Mouse (Mus musculus) midbrain, embryonic 14.5 days (tissue): ENCODE data around the gene Olfr517. TPM values are rescaled to one million over a fixed set of nuclear protein-coding genes. Genes with fewer than 3 reads are reported as not detected.

Source experiments
- ATAC-seq: fragments of 200-750 bp; cut with Nextera tagmentation; 2 replicates; pipeline ENCODE4 v1.8.0; 2017; ENCODE audit warnings: moderate number of reproducible peaks, moderate library complexity; ENCODE audit not compliant: low FRiP score, low TSS enrichment
- DNase-seq: peaks from one replicate; pipeline ENCODE4 v3.0.0-alpha.2; 2015
- H3K27ac ChIP-seq: fragments of 300-500 bp; sonication (generic); replicated peaks from 2 replicates; pipeline ENCODE4 v1.5.1; 2014; ENCODE audit warnings: mild to moderate bottlenecking, low read depth, low read length, moderate library complexity
- H3K27me3 ChIP-seq: fragments of 300-500 bp; sonication (generic); 2 replicates; pipeline ENCODE4 v1.6.1; 2014; ENCODE audit warnings: low read length, control low read depth, mixed read lengths; ENCODE audit not compliant: control insufficient read depth, insufficient read depth
- H3K36me3 ChIP-seq: fragments of 300-500 bp; sonication (generic); 2 replicates; pipeline ENCODE4 v1.6.1; 2014; ENCODE audit warnings: low read length, control low read depth; ENCODE audit not compliant: control insufficient read depth, insufficient read depth
- H3K4me1 ChIP-seq: fragments of 300-500 bp; sonication (generic); 2 replicates; pipeline ENCODE4 v1.6.1; 2014; ENCODE audit warnings: mild to moderate bottlenecking, antibody characterized with exemption, low read length, control low read depth; ENCODE audit not compliant: control insufficient read depth, insufficient read depth
- H3K4me2 ChIP-seq: fragments of 300-500 bp; sonication (generic); 2 replicates; pipeline ENCODE4 v1.6.1; 2014; ENCODE audit warnings: mild to moderate bottlenecking, low read length, moderate library complexity
- H3K4me3 ChIP-seq: fragments of 300-500 bp; sonication (generic); replicated peaks from 2 replicates; pipeline ENCODE4 v1.5.1; 2014; ENCODE audit warnings: low read depth, low read length
- H3K9ac ChIP-seq: fragments of 300-500 bp; sonication (generic); replicated peaks from 2 replicates; pipeline ENCODE4 v1.6.1; 2014; ENCODE audit warnings: mild to moderate bottlenecking, low read length, moderate library complexity
- H3K9me3 ChIP-seq: fragments of 300-500 bp; sonication (generic); 2 replicates; pipeline ENCODE4 v1.6.1; 2016; ENCODE audit warnings: low read length, control low read depth, mixed read lengths; ENCODE audit not compliant: control insufficient read depth
- WGBS: fragments of 180-500 bp; shearing (Covaris S2); extraction: QIAGEN DNeasy Blood & Tissue Kit; methylation state at CpG from one replicate; pipeline ENCODE4 v1.1.7; 2014; 5-methylcytosine and 5-hydroxymethylcytosine counted together
- polyA plus RNA-seq: library from polyadenylated mRNA; unstranded; fragments of >200 nt; fragmentation: Nextera tagmentation; extraction: Ambion mirVana; gene quantifications from 2 replicates; pipeline ENCODE4 v1.2.1, GENCODE M21; 2014

Olfr517 gene
- not detected in 2 replicates for polyA plus RNA-seq

GRCm38 (mm10) chr7:108872279-108872678, at the start of gene Olfr517:
Gene Olfr517, minus strand, starts transcription at chr7:108872379.
- Histone ChIP-seq H3K4me3 (no peak within 1 kb of the TSS), H3K36me3 (no peaks in the 10 kb centered on the region), H3K9ac (no peak within 1 kb of the TSS), H3K9me3 (no peaks in the 10 kb centered on the region), H3K4me1 (no peaks in the 10 kb centered on the region), H3K4me2 (no peak within 1 kb of the TSS), H3K27ac (no peak within 1 kb of the TSS), H3K27me3 (no peaks in the 10 kb centered on the region)
- ATAC-seq: no peak
- DNase-seq: no peak
- WGBS: 63% methylated on average over 2 of the region's 2 CpGs

DNA sequence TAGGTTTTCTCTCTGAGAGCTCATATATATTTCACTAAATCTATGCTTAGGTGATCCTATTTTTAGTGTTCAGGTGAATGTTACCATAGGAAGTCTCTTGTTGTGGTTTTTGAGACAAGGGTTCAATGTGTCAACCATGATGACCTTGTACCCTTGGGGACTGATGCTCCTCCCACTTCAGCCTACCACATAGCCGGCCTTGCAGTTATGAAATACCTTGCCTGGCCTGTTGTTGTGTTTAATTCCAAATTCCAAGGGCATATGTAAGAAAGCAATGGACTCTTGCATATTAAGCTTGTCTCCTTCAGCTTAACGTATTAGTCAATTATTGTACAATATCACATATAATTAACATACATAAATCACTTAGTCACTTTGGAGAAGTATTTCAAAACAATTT, 31.8 kb upstream of the Olfr517 start:
- Histone ChIP-seq H3K4me3 (no peak overlapping the region), H3K27me3 (no peaks in the 10 kb centered on the region), H3K36me3 (no peaks in the 10 kb centered on the region), H3K27ac (no peak overlapping the region), H3K9me3 (no peaks in the 10 kb centered on the region), H3K4me1 (no peaks in the 10 kb centered on the region), H3K4me2 (no peak overlapping the region), H3K9ac (no peak overlapping the region)
- ATAC-seq (no peak), DNase-seq (no peak)
- WGBS: 87% methylated on average over 2 of the region's 2 CpGs

DNA sequence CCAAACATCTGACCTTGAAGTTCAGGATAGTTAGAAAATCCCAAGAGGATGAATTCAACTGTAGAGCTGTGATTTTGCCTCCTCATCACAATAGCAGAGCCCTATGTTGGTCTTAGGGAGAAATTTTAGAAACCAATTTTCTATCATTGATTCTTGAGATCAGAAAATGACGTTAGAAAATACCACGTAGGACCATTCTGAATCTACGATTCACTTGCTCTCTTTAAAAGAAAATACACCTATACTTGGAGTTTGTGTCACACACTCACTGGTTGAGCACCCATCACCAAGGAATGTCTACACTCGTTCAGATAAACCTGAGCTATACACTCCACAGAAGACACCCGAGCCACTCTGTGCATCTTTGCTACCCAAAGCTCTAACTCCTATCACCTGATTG, 22.1 kb upstream of the Olfr517 start, which contains the start of gene Olfr519:
Gene Olfr519, minus strand, starts transcription at position 101 of the 400 bp plus-strand sequence.
- H3K4me1 ChIP-seq: no peaks in the 10 kb centered on the region
- H3K27me3 ChIP-seq: no peaks in the 10 kb centered on the region
- no peaks in the 10 kb centered on the region for H3K9me3 ChIP-seq
- H3K4me2 ChIP-seq: no peak within 1 kb of the TSS
- WGBS: 88% methylated on average over 5 of the region's 5 CpGs
- no peaks in the 10 kb centered on the region for H3K36me3 ChIP-seq
- ATAC-seq (no peak), DNase-seq (no peak)
- no peak within 1 kb of the TSS for H3K9ac ChIP-seq
- no peak within 1 kb of the TSS for H3K4me3 ChIP-seq
- H3K27ac ChIP-seq: no peak within 1 kb of the TSS

DNA sequence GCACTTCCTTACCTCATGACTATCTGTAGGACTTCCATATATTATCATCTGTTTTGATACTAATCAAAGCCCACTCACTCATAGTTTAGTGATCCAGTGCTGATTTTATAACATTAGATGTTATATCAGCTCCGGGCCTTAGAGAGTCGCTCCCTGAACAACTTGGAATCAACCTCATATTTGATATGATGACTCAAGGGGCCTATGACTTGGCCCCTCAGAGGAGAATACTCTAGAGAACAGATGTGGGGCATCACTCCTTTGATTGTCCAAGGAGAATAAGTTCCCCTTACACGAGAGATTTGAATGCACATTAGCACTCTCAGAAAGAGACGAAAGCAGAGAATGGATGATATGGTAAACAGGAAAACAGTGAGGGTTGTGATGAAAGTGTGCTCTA, 12.7 kb upstream of the Olfr517 start, which contains the start of gene Olfr518:
Gene Olfr518, minus strand, starts transcription at position 101 of the 400 bp plus-strand sequence.
- Histone ChIP-seq H3K4me1 (no peaks in the 10 kb centered on the region), H3K27me3 (no peaks in the 10 kb centered on the region), H3K4me3 (no peak within 1 kb of the TSS), H3K27ac (no peak within 1 kb of the TSS), H3K9ac (no peak within 1 kb of the TSS), H3K9me3 (no peaks in the 10 kb centered on the region), H3K36me3 (no peaks in the 10 kb centered on the region), H3K4me2 (no peak within 1 kb of the TSS)
- DNase-seq (no peak), ATAC-seq (no peak)
- 82% methylated on average over 4 of the region's 4 CpGs for WGBS

GRCm38 (mm10) chr7:108850429-108850828, 21.8 kb downstream of the Olfr517 start, which contains the start of gene Olfr516:
Gene Olfr516, minus strand, starts transcription at chr7:108850529.
- H3K9me3 ChIP-seq: no peaks in the 10 kb centered on the region
- no peaks in the 10 kb centered on the region for H3K4me1 ChIP-seq
- WGBS: 91% methylated on average over 2 of the region's 2 CpGs
- no peak for ATAC-seq
- H3K4me2 ChIP-seq: no peak within 1 kb of the TSS
- no peaks in the 10 kb centered on the region for H3K36me3 ChIP-seq
- H3K4me3 ChIP-seq: no peak within 1 kb of the TSS
- no peak within 1 kb of the TSS for H3K9ac ChIP-seq
- no peak within 1 kb of the TSS for H3K27ac ChIP-seq
- no peak for DNase-seq
- no peaks in the 10 kb centered on the region for H3K27me3 ChIP-seq

- Histone ChIP-seq H3K4me1 (no peaks in the 10 kb centered on the region), H3K9ac (no peak within 1 kb of the TSS), H3K4me3 (no peak within 1 kb of the TSS), H3K4me2 (no peak within 1 kb of the TSS), H3K36me3 (no peaks in the 10 kb centered on the region), H3K27me3 (no peaks in the 10 kb centered on the region), H3K27ac (no peak within 1 kb of the TSS), H3K9me3 (no peaks in the 10 kb centered on the region)
- ATAC-seq (no peak), DNase-seq (no peak)
These were observed 46.3 kb downstream of the Olfr517 start, which contains the start of gene Olfr514 for GRCm38 (mm10) chr7:108825897-108826296. Gene Olfr514, minus strand, starts transcription at chr7:108825997.

Other genes starting within 250 kb of the Olfr517 start
- not detected in 2 replicates for gene Olfr508, start 242.4 kb downstream of the Olfr517 start, polyA plus RNA-seq
- 0.05 TPM in 1 of 2 replicates, not detected in the other for gene Olfr509, start 220.5 kb downstream of the Olfr517 start, polyA plus RNA-seq
- gene Olfr510, start 206.0 kb downstream of the Olfr517 start, polyA plus RNA-seq: not detected in 2 replicates
- gene Olfr512, start 159.1 kb downstream of the Olfr517 start, polyA plus RNA-seq: not detected in 2 replicates
- not detected in 2 replicates for gene Olfr513, start 121.4 kb downstream of the Olfr517 start, polyA plus RNA-seq
- not detected in 2 replicates for gene Olfr514, start 46.4 kb downstream of the Olfr517 start, polyA plus RNA-seq
- gene Olfr516, start 21.9 kb downstream of the Olfr517 start, polyA plus RNA-seq: not detected in 2 replicates
- not detected in 2 replicates for gene Olfr518, start 12.6 kb upstream of the Olfr517 start, polyA plus RNA-seq
- not detected in 2 replicates for gene Olfr519, start 22.0 kb upstream of the Olfr517 start, polyA plus RNA-seq
- 0.04 TPM in 1 of 2 replicates, not detected in the other for gene Nlrp10, start 57.8 kb upstream of the Olfr517 start, polyA plus RNA-seq
- gene Eif3f, start 62.0 kb upstream of the Olfr517 start, polyA plus RNA-seq: 81.3 and 94.1 TPM in 2 replicates
- 39.3 and 47.4 TPM in 2 replicates for gene Tub, start 78.0 kb upstream of the Olfr517 start, polyA plus RNA-seq
- 33.6 and 36.1 TPM in 2 replicates for gene Ric3, start 211.0 kb upstream of the Olfr517 start, polyA plus RNA-seq